Mouse (Mus musculus): Measurements from ENCODE around the gene Slc22a7. TPM values are rescaled to one million over a fixed set of nuclear protein-coding genes. Genes with fewer than 3 reads are reported as not detected.
A peak's percentile ranks its signal among the peaks of the same experiment; 100 is the strongest.

The Slc22a7 gene
- polyA plus RNA-seq, 1 experiment, result 0.75 TPM

DNA sequence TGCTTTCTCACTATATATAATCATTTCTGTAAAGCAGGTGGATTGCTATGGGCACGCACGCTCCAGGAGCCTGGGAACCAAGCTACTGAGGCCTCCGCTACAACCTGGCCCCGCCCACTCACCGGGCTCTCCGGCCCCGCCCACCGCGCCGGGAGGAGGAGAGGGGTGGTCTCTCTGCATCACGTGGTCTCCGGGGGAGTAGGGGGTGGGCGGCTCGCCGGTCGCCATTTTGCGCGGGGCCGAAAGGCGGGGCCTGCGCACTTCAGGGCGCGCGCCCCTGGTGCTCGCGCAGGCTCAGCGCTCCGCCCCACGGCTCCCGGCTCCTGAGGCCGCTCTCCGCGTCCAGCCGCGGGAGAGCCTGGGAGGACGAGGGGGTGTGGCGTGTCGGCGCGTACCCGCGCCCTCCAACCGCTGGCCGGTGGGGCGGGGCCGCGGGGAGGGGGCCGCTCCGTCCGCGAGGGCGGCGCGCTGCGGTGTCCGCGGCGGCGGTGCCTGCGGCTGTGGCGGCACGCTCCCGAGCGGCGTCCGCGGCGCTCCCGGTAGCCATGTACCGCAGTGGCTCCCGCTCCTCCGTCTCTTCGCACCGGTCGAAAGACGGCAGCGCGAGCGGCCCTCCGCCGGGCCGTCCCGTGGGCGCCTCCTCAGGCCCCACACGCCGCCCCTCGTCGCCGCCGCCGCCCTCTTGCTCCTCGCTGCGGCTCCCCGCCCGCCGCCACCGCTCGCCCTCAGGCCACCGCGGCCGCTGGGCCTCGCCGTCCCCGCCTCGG is 54.8 kb downstream of the Slc22a7 start, which contains the start of gene Zfp318:
Zfp318 (plus strand) TSS at position 438 of the 767 bp plus-strand sequence.
- WGBS, result under 1% methylated on average over 98 of the region's 105 CpGs
- peak within 1 kb of the TSS; percentile 88 for H3K27ac ChIP-seq (ENCODE audit: control insufficient read depth, insufficient read depth, low read depth, low read length, poor library complexity)
- TF ChIP-seq POLR2A (IDR thresholded peaks at IDR 0.05; ENCODE audit: borderline replicate concordance, control insufficient read depth, low read depth, low read length) (peak; percentile 57; the same call in 1 of the 2 replicates), CTCF (IDR thresholded peaks at IDR 0.05; ENCODE audit: control insufficient read depth, insufficient read depth, low read length) (no peak)
- H3K4me3 ChIP-seq (replicated peaks; ENCODE audit: control insufficient read depth, low read depth, low read length), result peak within 1 kb of the TSS; percentile 44
- no peaks in the 10 kb centered on the region; the same call in 1 of the 2 replicates for H3K4me1 ChIP-seq (ENCODE audit: control insufficient read depth, insufficient read depth, low read length)

Other genes starting within 250 kb of the Slc22a7 start
- 17.3 and 23.2 TPM in 2 replicates for gene Polh, start 235.8 kb downstream of the Slc22a7 start, polyA plus RNA-seq (2011; ENCODE audit: insufficient read depth, insufficient read length, low replicate concordance, missing spikeins)
- gene Xpo5, start 235.7 kb downstream of the Slc22a7 start, polyA plus RNA-seq (2011; ENCODE audit: insufficient read depth, insufficient read length, low replicate concordance, missing spikeins), result 8.6 and 15.1 TPM in 2 replicates
- 26.6 and 55.4 TPM in 2 replicates for gene Polr1c, start 190.4 kb downstream of the Slc22a7 start, polyA plus RNA-seq (2011; ENCODE audit: insufficient read depth, insufficient read length, low replicate concordance, missing spikeins)
- gene Yipf3, start 190.4 kb downstream of the Slc22a7 start, polyA plus RNA-seq (2011; ENCODE audit: insufficient read depth, insufficient read length, low replicate concordance, missing spikeins), result 75.6 and 103 TPM in 2 replicates
- 1.4 and 2.4 TPM in 2 replicates for gene Lrrc73, start 184.9 kb downstream of the Slc22a7 start, polyA plus RNA-seq (2011; ENCODE audit: insufficient read depth, insufficient read length, low replicate concordance, missing spikeins)
- 20.0 and 28.9 TPM in 2 replicates for gene Tjap1, start 155.4 kb downstream of the Slc22a7 start, polyA plus RNA-seq (2011; ENCODE audit: insufficient read depth, insufficient read length, low replicate concordance, missing spikeins)
- not detected in 2 replicates for gene Dlk2, start 141.0 kb downstream of the Slc22a7 start, polyA plus RNA-seq (2011; ENCODE audit: insufficient read depth, insufficient read length, low replicate concordance, missing spikeins)
- 4.0 and 9.0 TPM in 2 replicates for gene Abcc10, start 110.1 kb downstream of the Slc22a7 start, polyA plus RNA-seq (2011; ENCODE audit: insufficient read depth, insufficient read length, low replicate concordance, missing spikeins)
- gene Zfp318, start 54.7 kb downstream of the Slc22a7 start, polyA plus RNA-seq (2011; ENCODE audit: insufficient read depth, insufficient read length, low replicate concordance, missing spikeins), result 14.0 and 16.1 TPM in 2 replicates
- gene Crip3, start 9.5 kb downstream of the Slc22a7 start, polyA plus RNA-seq (2011; ENCODE audit: insufficient read depth, insufficient read length, low replicate concordance, missing spikeins), result 2.7 TPM in 1 of 2 replicates, not detected in the other
- 0.27 and 1.2 TPM in 2 replicates for gene Ttbk1, start 49.2 kb upstream of the Slc22a7 start, polyA plus RNA-seq (2011; ENCODE audit: insufficient read depth, insufficient read length, low replicate concordance, missing spikeins)
- gene Dnph1, start 58.3 kb upstream of the Slc22a7 start, polyA plus RNA-seq (2011; ENCODE audit: insufficient read depth, insufficient read length, low replicate concordance, missing spikeins), result 11.5 and 16.2 TPM in 2 replicates
- gene Cul9, start 107.9 kb upstream of the Slc22a7 start, polyA plus RNA-seq (2011; ENCODE audit: insufficient read depth, insufficient read length, low replicate concordance, missing spikeins), result 11.1 and 14.9 TPM in 2 replicates
- 14.6 and 17.4 TPM in 2 replicates for gene Srf, start 117.7 kb upstream of the Slc22a7 start, polyA plus RNA-seq (2011; ENCODE audit: insufficient read depth, insufficient read length, low replicate concordance, missing spikeins)
- gene Ptk7, start 191.0 kb upstream of the Slc22a7 start, polyA plus RNA-seq (2011; ENCODE audit: insufficient read depth, insufficient read length, low replicate concordance, missing spikeins), result 0.68 and 3.9 TPM in 2 replicates
- gene Klc4, start 207.6 kb upstream of the Slc22a7 start, polyA plus RNA-seq (2011; ENCODE audit: insufficient read depth, insufficient read length, low replicate concordance, missing spikeins), result 6.6 and 11.9 TPM in 2 replicates
- gene Mrpl2, start 207.8 kb upstream of the Slc22a7 start, polyA plus RNA-seq (2011; ENCODE audit: insufficient read depth, insufficient read length, low replicate concordance, missing spikeins), result 49.3 and 50.2 TPM in 2 replicates
- 9.1 and 12.5 TPM in 2 replicates for gene Cul7, start 211.9 kb upstream of the Slc22a7 start, polyA plus RNA-seq (2011; ENCODE audit: insufficient read depth, insufficient read length, low replicate concordance, missing spikeins)
- gene Rrp36, start 235.9 kb upstream of the Slc22a7 start, polyA plus RNA-seq (2011; ENCODE audit: insufficient read depth, insufficient read length, low replicate concordance, missing spikeins), result 10.3 and 23.3 TPM in 2 replicates
- gene Mea1, start 240.3 kb upstream of the Slc22a7 start, polyA plus RNA-seq (2011; ENCODE audit: insufficient read depth, insufficient read length, low replicate concordance, missing spikeins), result 31.5 and 53.0 TPM in 2 replicates
- gene Klhdc3, start 242.5 kb upstream of the Slc22a7 start, polyA plus RNA-seq (2011; ENCODE audit: insufficient read depth, insufficient read length, low replicate concordance, missing spikeins), result 37.6 and 41.7 TPM in 2 replicates